Mouse (Mus musculus) CH12.LX (cell line): ENCODE data around the gene Arhgef10l. TPM values are rescaled to one million over a fixed set of nuclear protein-coding genes. Genes with fewer than 3 reads are reported as not detected.

Experiments used
- DNase-seq: peaks from one replicate; pipeline ENCODE4 v3.0.0-alpha.2; 2013; ENCODE audit errors: extremely low read depth
- H3K27ac ChIP-seq: 2 replicates; pipeline ENCODE4 v1.5.1; 2012; ENCODE audit warnings: low read depth, mild to moderate bottlenecking, control low read depth, moderate library complexity; ENCODE audit not compliant: insufficient read depth
- H3K27me3 ChIP-seq: replicated peaks from 2 replicates; pipeline ENCODE3; 2012; ENCODE audit warnings: inconsistent platforms
- H3K36me3 ChIP-seq, 2 experiments: replicated peaks in 1 of 2; 2 replicates each; pipeline versions ENCODE3 to v1.6.1; 2012; ENCODE audit warnings: inconsistent platforms in 1 of 2, low read length in 1 of 2, mild to moderate bottlenecking in 1 of 2, mixed read lengths in 1 of 2, moderate library complexity in 1 of 2; ENCODE audit not compliant: control insufficient read depth in 1 of 2, insufficient read depth in 1 of 2
- H3K4me1 ChIP-seq, 2 experiments: 2 replicates each; pipeline ENCODE4 v1.6.1; 2012; ENCODE audit warnings: inconsistent platforms in 1 of 2, moderate library complexity in 1 of 2; ENCODE audit not compliant: insufficient read depth in 2 of 2, control insufficient read depth in 1 of 2
- H3K4me2 ChIP-seq: 2 replicates; pipeline ENCODE4 v1.6.1; 2012; ENCODE audit warnings: low read depth, mild to moderate bottlenecking, control low read depth; ENCODE audit not compliant: poor library complexity, insufficient read depth, severe bottlenecking
- H3K4me3 ChIP-seq, 3 experiments: fragments of 150-350 bp in 1 of 3; sonication (generic) in 1 of 3; replicated peaks in 1 of 3; 2 replicates each; pipeline versions ENCODE3 to v1.5.1; 2011 to 2012; ENCODE audit warnings: low read depth in 2 of 3, low read length in 2 of 3, mild to moderate bottlenecking in 2 of 3, moderate library complexity in 2 of 3, control low read depth in 1 of 3, improper control_type of control experiment in 1 of 3, inconsistent platforms in 1 of 3, mixed read lengths in 1 of 3; ENCODE audit not compliant: poor library complexity in 1 of 3
- H3K79me2 ChIP-seq: replicated peaks from 2 replicates; pipeline ENCODE4 v1.6.1; 2012; ENCODE audit warnings: mild to moderate bottlenecking, moderate library complexity; ENCODE audit not compliant: control insufficient read depth, poor library complexity, insufficient read depth, severe bottlenecking; ENCODE audit errors: extremely low read depth
- H3K9ac ChIP-seq: 2 replicates; pipeline ENCODE4 v1.6.1; 2012; ENCODE audit warnings: low read depth, mild to moderate bottlenecking, control low read depth, moderate library complexity; ENCODE audit not compliant: insufficient read depth
- H3K9me3 ChIP-seq: replicated peaks from 2 replicates; pipeline ENCODE3; 2012; ENCODE audit warnings: low read length, inconsistent platforms, mixed read lengths
- CHD1 ChIP-seq: IDR thresholded peaks from 2 replicates; pipeline ENCODE4 v1.6.1; 2012; ENCODE audit warnings: low read depth, low read length, improper control_type of control experiment, inconsistent platforms
- CTCF ChIP-seq, 2 experiments: IDR thresholded peaks in 1 of 2; conservative IDR thresholded peaks in 1 of 2; 2 replicates each; pipeline ENCODE4 v1.5.1; 2011 to 2012; ENCODE audit warnings: low read depth in 2 of 2, low read length in 2 of 2, improper control_type of control experiment in 1 of 2, inconsistent platforms in 1 of 2, mild to moderate bottlenecking in 1 of 2, moderate library complexity in 1 of 2
- ETS1 ChIP-seq: conservative IDR thresholded peaks from 2 replicates; pipeline ENCODE4 v1.6.1; 2012; ENCODE audit warnings: low read depth, mild to moderate bottlenecking, inconsistent platforms, low read length, improper control_type of control experiment, moderate library complexity
- GABPA ChIP-seq: IDR thresholded peaks from 2 replicates; pipeline ENCODE4 v1.6.1; 2012; ENCODE audit warnings: low read depth, low read length, improper control_type of control experiment, inconsistent platforms; ENCODE audit not compliant: insufficient replicate concordance
- IRF4 ChIP-seq: IDR thresholded peaks from 2 replicates; pipeline ENCODE4 v1.6.1; 2014; ENCODE audit warnings: low read depth, mild to moderate bottlenecking, inconsistent platforms, low read length, improper control_type of control experiment
- JUND ChIP-seq: conservative IDR thresholded peaks from 2 replicates; pipeline ENCODE4 v1.6.1; 2011; ENCODE audit warnings: low read depth, low read length, improper control_type of control experiment
- MAZ ChIP-seq: IDR thresholded peaks from 2 replicates; pipeline ENCODE4 v1.6.1; 2012; ENCODE audit warnings: low read depth, mild to moderate bottlenecking, inconsistent platforms, low read length, improper control_type of control experiment, moderate library complexity
- MEF2A ChIP-seq: IDR thresholded peaks from 2 replicates; pipeline ENCODE4 v1.6.1; 2014; ENCODE audit warnings: low read depth, mild to moderate bottlenecking, inconsistent platforms, low read length, improper control_type of control experiment, borderline replicate concordance
- MYC ChIP-seq: IDR thresholded peaks from 2 replicates; pipeline ENCODE4 v1.6.1; 2011; ENCODE audit warnings: low read depth, mild to moderate bottlenecking, improper control_type of control experiment, low read length
- NELFE ChIP-seq: IDR thresholded peaks from 2 replicates; pipeline ENCODE4 v1.6.1; 2011; ENCODE audit warnings: low read depth, low read length, improper control_type of control experiment
- POLR2A ChIP-seq: IDR thresholded peaks from 2 replicates; pipeline ENCODE4 v1.6.1; 2011; ENCODE audit warnings: low read depth, mild to moderate bottlenecking, improper control_type of control experiment, low read length
- POLR2AphosphoS2 ChIP-seq: IDR thresholded peaks from 2 replicates; pipeline ENCODE4 v1.6.1; 2011; ENCODE audit warnings: low read depth, low read length, improper control_type of control experiment
- RAD21 ChIP-seq: IDR thresholded peaks from 2 replicates; pipeline ENCODE4 v1.6.1; 2011; ENCODE audit warnings: low read depth, mild to moderate bottlenecking, low read length, improper control_type of control experiment, moderate library complexity
- SIN3A ChIP-seq: IDR thresholded peaks from 2 replicates; pipeline ENCODE4 v1.6.1; 2012; ENCODE audit warnings: low read length, improper control_type of control experiment, inconsistent platforms
- SMC3 ChIP-seq: IDR thresholded peaks from 2 replicates; pipeline ENCODE4 v1.6.1; 2011; ENCODE audit warnings: low read depth, low read length, improper control_type of control experiment
- TCF12 ChIP-seq: IDR thresholded peaks from 2 replicates; pipeline ENCODE4 v1.6.1; 2014; ENCODE audit warnings: low read depth, mild to moderate bottlenecking, inconsistent platforms, low read length, improper control_type of control experiment
- USF1 ChIP-seq: IDR thresholded peaks from 2 replicates; pipeline ENCODE4 v1.6.1; 2014; ENCODE audit warnings: low read depth, mild to moderate bottlenecking, inconsistent platforms, low read length, improper control_type of control experiment
- dilution Hi-C: fragments of 300-500 bp; cut with MboI; formaldehyde crosslinking; loops from 2 replicates; pipeline ENCODE4 v1.14.3; 2020; ENCODE audit warnings: low sequenced_read_pairs; ENCODE audit not compliant: extremely low pct_unique_long_range_greater_than_20kb, extremely low pct_ligation_motif_present
- in situ Hi-C: fragments of 300-500 bp; cut with MboI; formaldehyde crosslinking; loops from 3 replicates; pipeline ENCODE4 v1.14.3; 2019; ENCODE audit warnings: low sequenced_read_pairs, low pct_ligation_motif_present, low pct_unique_long_range_greater_than_20kb, mixed read lengths
- polyA plus RNA-seq: library from polyadenylated mRNA; unstranded; fragments of >175 nt; gene quantifications from 2 replicates; pipeline ENCODE4 v1.2.1, GENCODE M21; 2012; ENCODE audit warnings: low read depth; ENCODE audit not compliant: insufficient read length
- total RNA-seq, 2 experiments: library from RNA; depleted of rRNA; stranded (reverse); fragments of 300-350 nt in 1 of 2; fragments of >200 nt in 1 of 2; gene quantifications; 2 replicates each; pipeline ENCODE4 v1.2.3; 2012 to 2014

Arhgef10l gene
- total and polyA plus RNA-seq, 3 experiments: 4.5 to 15.8 (median 10.2) TPM

DNA sequence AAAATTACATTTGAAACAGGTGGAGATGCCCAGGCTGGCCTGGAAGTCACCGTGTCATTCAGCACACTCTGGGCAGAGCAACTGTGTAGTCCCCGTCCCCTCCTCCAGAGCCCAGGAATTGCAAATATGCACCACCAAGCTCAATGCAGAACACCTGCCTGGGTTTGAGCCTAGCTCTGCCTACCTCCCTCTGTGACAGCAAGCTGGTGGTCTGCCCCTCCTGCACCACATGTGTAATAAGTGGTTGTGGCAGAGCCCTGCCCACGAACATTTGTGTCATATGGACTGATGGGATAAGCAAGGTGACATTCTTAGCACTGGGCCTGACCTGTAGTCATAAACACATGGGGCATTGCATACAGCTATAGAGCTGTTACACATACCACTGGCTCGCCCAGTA is 63.8 kb downstream of the Arhgef10l start:
- TF ChIP-seq ETS1: no peak
- no peak for TF ChIP-seq POLR2A
- no peak for TF ChIP-seq IRF4
- TF ChIP-seq JUND: no peak
- no peak for TF ChIP-seq CTCF (conservative IDR thresholded peaks at IDR 0.05 in 1 of 2, IDR thresholded peaks at IDR 0.05 in 1 of 2; ENCODE audit: low read depth in 2 of 2, low read length in 2 of 2)
- no peak for TF ChIP-seq POLR2AphosphoS2
- Histone ChIP-seq H3K27ac (no peak overlapping the region), H3K36me3 (no peaks in the 10 kb centered on the region), H3K9ac (no peak overlapping the region), H3K4me3 (no peak overlapping the region), H3K9me3 (peaks cover 12% of the 10 kb centered on the region), H3K27me3 (peaks cover 45% of the 10 kb centered on the region), H3K79me2 (no peaks in the 10 kb centered on the region), H3K4me1 (no peaks in the 10 kb centered on the region), H3K4me2 (no peak overlapping the region)
- in situ Hi-C loops (no loop called here), dilution Hi-C loops (no loop called here)
- no peak for DNase-seq

DNA sequence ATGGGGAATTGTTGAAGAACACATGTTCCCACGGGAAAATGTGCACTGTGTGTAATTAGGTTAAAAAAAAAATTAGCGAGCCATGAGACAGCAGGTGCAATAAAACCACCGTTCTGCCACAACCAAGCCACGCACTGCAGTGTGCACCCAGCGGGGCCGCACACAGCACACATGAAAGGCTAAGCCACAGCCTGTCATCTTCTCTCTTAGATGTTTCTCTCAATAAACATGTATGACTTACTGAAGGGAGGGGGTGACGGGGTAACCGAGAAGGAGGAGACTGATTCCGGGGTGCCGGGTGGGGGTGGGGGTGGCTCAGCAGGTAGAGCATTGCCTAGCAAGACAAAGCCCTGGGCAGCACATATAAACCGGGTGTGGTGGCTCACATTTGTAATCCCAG is 64.7 kb downstream of the Arhgef10l start:
- in situ Hi-C loops (no loop called here), dilution Hi-C loops (no loop called here)
- Histone ChIP-seq H3K27me3 (peaks cover 40% of the 10 kb centered on the region), H3K36me3 (no peaks in the 10 kb centered on the region), H3K4me3 (no peak overlapping the region), H3K4me2 (no peak overlapping the region), H3K27ac (no peak overlapping the region), H3K79me2 (no peaks in the 10 kb centered on the region), H3K4me1 (no peaks in the 10 kb centered on the region), H3K9me3 (peaks cover 20% of the 10 kb centered on the region), H3K9ac (no peak overlapping the region)
- TF ChIP-seq CHD1 (no peak), MEF2A (no peak), TCF12 (no peak), IRF4 (no peak), MAZ (no peak), USF1 (no peak), NELFE (no peak), MYC (no peak)
- DNase-seq: no peak

DNA sequence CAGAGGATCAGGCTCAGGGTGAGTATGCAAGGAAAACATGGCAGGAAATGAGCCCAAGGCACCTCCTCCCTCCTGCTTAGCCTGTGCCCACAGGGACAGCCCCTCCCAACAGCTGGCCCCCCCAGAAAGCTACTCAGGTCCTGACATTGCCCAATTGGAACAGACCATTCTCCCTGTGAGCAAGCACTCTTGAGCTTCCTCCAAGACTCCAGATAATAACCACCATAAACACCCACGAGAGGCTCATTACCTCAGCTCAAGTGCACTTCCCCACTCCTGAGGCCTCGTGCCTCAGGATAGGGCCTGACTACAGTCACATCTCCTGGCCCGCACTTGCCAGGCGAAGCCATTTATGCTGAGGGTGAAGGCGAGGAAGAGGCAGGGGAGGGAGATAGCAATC is 67.0 kb downstream of the Arhgef10l start:
- H3K79me2 ChIP-seq: no peaks in the 10 kb centered on the region
- DNase-seq: no peak
- no peaks in the 10 kb centered on the region for H3K4me1 ChIP-seq
- peaks cover 26% of the 10 kb centered on the region for H3K27me3 ChIP-seq
- no peak for TF ChIP-seq SIN3A
- TF ChIP-seq MEF2A: no peak
- TF ChIP-seq RAD21: no peak
- TF ChIP-seq GABPA: no peak
- TF ChIP-seq CTCF (conservative IDR thresholded peaks at IDR 0.05 in 1 of 2, IDR thresholded peaks at IDR 0.05 in 1 of 2; ENCODE audit: low read depth in 2 of 2, low read length in 2 of 2): no peak
- TF ChIP-seq MYC: no peak
- no peak for TF ChIP-seq CHD1
- TF ChIP-seq SMC3: no peak
- H3K9me3 ChIP-seq: peaks cover 23% of the 10 kb centered on the region
- H3K36me3 ChIP-seq: no peaks in the 10 kb centered on the region
- dilution Hi-C loops (no loop called here), in situ Hi-C loops (no loop called here)
- H3K27ac ChIP-seq: no peak overlapping the region
- H3K9ac ChIP-seq: no peak overlapping the region
- no peak overlapping the region for H3K4me3 ChIP-seq
- H3K4me2 ChIP-seq: no peak overlapping the region
